Mouse (Mus musculus) stomach, postnatal 0 days (tissue): ENCODE measurements at regions not wholly inside any gene's neighbourhood (a gene's known extent, or its start where the extent isn't known, plus 50 kb on each side); places are given as distances from the start of the nearest gene placed in this dataset.

ENCODE experiments used
- ATAC-seq: fragments of 200-750 bp; cut with Nextera tagmentation; 2 replicates; pipeline ENCODE4 v1.8.0; 2017; ENCODE audit not compliant: low FRiP score, low TSS enrichment
- DNase-seq: peaks from one replicate; pipeline ENCODE4 v3.0.0-alpha.2; 2016; ENCODE audit warnings: low spot score
- H3K27ac ChIP-seq: fragments of 300-500 bp; sonication (generic); replicated peaks from 2 replicates; pipeline ENCODE4 v1.5.1; 2014; ENCODE audit warnings: mild to moderate bottlenecking, control low read depth
- H3K27me3 ChIP-seq: fragments of 300-500 bp; sonication (generic); 2 replicates; pipeline ENCODE4 v1.6.1; 2014; ENCODE audit warnings: low read length; ENCODE audit not compliant: control insufficient read depth, insufficient read depth
- H3K36me3 ChIP-seq: fragments of 300-500 bp; sonication (generic); 2 replicates; pipeline ENCODE4 v1.6.1; 2014; ENCODE audit warnings: low read length, mixed read lengths; ENCODE audit not compliant: control insufficient read depth, insufficient read depth
- H3K4me1 ChIP-seq: fragments of 300-500 bp; sonication (generic); replicated peaks from 2 replicates; pipeline ENCODE4 v1.6.1; 2014; ENCODE audit warnings: antibody characterized with exemption; ENCODE audit not compliant: control insufficient read depth, insufficient read depth
- H3K4me2 ChIP-seq: fragments of 300-500 bp; sonication (generic); replicated peaks from 2 replicates; pipeline ENCODE4 v1.6.1; 2014; ENCODE audit warnings: low read depth, mild to moderate bottlenecking, control low read depth, moderate library complexity
- H3K4me3 ChIP-seq: fragments of 300-500 bp; sonication (generic); 2 replicates; pipeline ENCODE4 v1.5.1; 2014; ENCODE audit warnings: low read depth, low read length, control low read depth
- H3K9ac ChIP-seq: fragments of 300-500 bp; sonication (generic); 2 replicates; pipeline ENCODE4 v1.6.1; 2014; ENCODE audit warnings: mild to moderate bottlenecking, low read length, control low read depth, mixed read lengths
- H3K9me3 ChIP-seq: fragments of 300-500 bp; sonication (generic); 2 replicates; pipeline ENCODE4 v1.6.1; 2016; ENCODE audit warnings: low read length; ENCODE audit not compliant: control insufficient read depth
- CTCF ChIP-seq: IDR thresholded peaks from 2 replicates; pipeline ENCODE4 v1.5.1; 2016; ENCODE audit warnings: antibody characterized with exemption, low read depth, mild to moderate bottlenecking, moderate library complexity
- EP300 ChIP-seq: optimal IDR thresholded peaks from 2 replicates; pipeline ENCODE3; 2016; ENCODE audit warnings: antibody characterized with exemption
- WGBS: fragments of 180-500 bp; shearing (Covaris S2); extraction: QIAGEN DNeasy Blood & Tissue Kit; methylation state at CpG from one replicate; pipeline ENCODE4 v1.1.7; 2014; 5-methylcytosine and 5-hydroxymethylcytosine counted together

GRCm38 (mm10) chr13:107709828-107710227, 334.4 kb upstream of the Smim15 start:
- DNase-seq: no peak
- Histone ChIP-seq H3K9ac (no peak overlapping the region), H3K36me3 (no peaks in the 10 kb centered on the region), H3K27me3 (no peaks in the 10 kb centered on the region), H3K4me3 (no peak overlapping the region), H3K9me3 (no peaks in the 10 kb centered on the region), H3K27ac (no peak overlapping the region), H3K4me1 (no peaks in the 10 kb centered on the region), H3K4me2 (no peak overlapping the region)
- ATAC-seq: no peak
- 62% methylated on average over 2 of the region's 2 CpGs for WGBS
- TF ChIP-seq EP300: no peak
- TF ChIP-seq CTCF: no peak

GRCm38 (mm10) chr13:107703736-107704135, 340.5 kb upstream of the Smim15 start:
- ATAC-seq (no peak), DNase-seq (no peak)
- TF ChIP-seq CTCF: no peak
- no peak for TF ChIP-seq EP300
- no peak overlapping the region for H3K9ac ChIP-seq
- no peak overlapping the region for H3K4me3 ChIP-seq
- no peaks in the 10 kb centered on the region for H3K4me1 ChIP-seq
- H3K27me3 ChIP-seq: no peaks in the 10 kb centered on the region
- no peaks in the 10 kb centered on the region for H3K36me3 ChIP-seq
- no peak overlapping the region for H3K4me2 ChIP-seq
- WGBS: 61% methylated on average over 7 of the region's 7 CpGs
- no peaks in the 10 kb centered on the region for H3K9me3 ChIP-seq
- no peak overlapping the region for H3K27ac ChIP-seq

GRCm38 (mm10) chr13:107700268-107701139, 343.7 kb upstream of the Smim15 start:
- no peaks in the 10 kb centered on the region for H3K9me3 ChIP-seq
- no peaks in the 10 kb centered on the region for H3K36me3 ChIP-seq
- H3K27me3 ChIP-seq: no peaks in the 10 kb centered on the region
- 50% methylated on average over 10 of the region's 10 CpGs for WGBS
- no peak for TF ChIP-seq EP300
- no peaks in the 10 kb centered on the region for H3K4me1 ChIP-seq
- H3K4me3 ChIP-seq: no peak overlapping the region
- no peak overlapping the region for H3K4me2 ChIP-seq
- peak; percentile 19 for DNase-seq
- 0 out of 2 replicates have a peak, but pooled peaks have one; percentile 53 for ATAC-seq
- no peak overlapping the region for H3K9ac ChIP-seq
- H3K27ac ChIP-seq: no peak overlapping the region

GRCm38 (mm10) chr13:107699251-107699650, 345.0 kb upstream of the Smim15 start:
- no peak for TF ChIP-seq EP300
- TF ChIP-seq CTCF: no peak
- no peak overlapping the region for H3K4me3 ChIP-seq
- no peaks in the 10 kb centered on the region for H3K36me3 ChIP-seq
- H3K27ac ChIP-seq: no peak overlapping the region
- WGBS: 70% methylated on average over 5 of the region's 5 CpGs
- no peaks in the 10 kb centered on the region for H3K4me1 ChIP-seq
- no peak for ATAC-seq
- H3K27me3 ChIP-seq: no peaks in the 10 kb centered on the region
- no peak for DNase-seq
- no peaks in the 10 kb centered on the region for H3K9me3 ChIP-seq
- no peak overlapping the region for H3K4me2 ChIP-seq
- no peak overlapping the region for H3K9ac ChIP-seq

- 86% methylated on average over 7 of the region's 7 CpGs for WGBS
- H3K27ac ChIP-seq: no peak overlapping the region
- H3K4me1 ChIP-seq: no peaks in the 10 kb centered on the region
- H3K4me3 ChIP-seq: no peak overlapping the region
- no peak for ATAC-seq
- no peak overlapping the region for H3K4me2 ChIP-seq
- no peak for TF ChIP-seq CTCF
- H3K9ac ChIP-seq: no peak overlapping the region
- no peaks in the 10 kb centered on the region for H3K27me3 ChIP-seq
- H3K36me3 ChIP-seq: no peaks in the 10 kb centered on the region
- no peak for DNase-seq
- no peaks in the 10 kb centered on the region for H3K9me3 ChIP-seq
Observed at GRCm38 (mm10) chr13:107698345-107698744, 345.9 kb upstream of the Smim15 start.

- no peak for TF ChIP-seq CTCF
- TF ChIP-seq EP300: no peak
- Histone ChIP-seq H3K9ac (no peak overlapping the region), H3K4me1 (no peaks in the 10 kb centered on the region), H3K36me3 (no peaks in the 10 kb centered on the region), H3K4me3 (no peak overlapping the region), H3K4me2 (no peak overlapping the region), H3K27ac (no peak overlapping the region), H3K9me3 (no peaks in the 10 kb centered on the region), H3K27me3 (no peaks in the 10 kb centered on the region)
- DNase-seq: no peak
- no peak for ATAC-seq
- 51% methylated on average over 5 of the region's 5 CpGs for WGBS
Observed at GRCm38 (mm10) chr13:107692123-107692830, 352.0 kb upstream of the Smim15 start.
